Mouse (Mus musculus) hindbrain, postnatal 0 days (tissue): ENCODE measurements around the gene Grhl1. TPM values are rescaled to one million over a fixed set of nuclear protein-coding genes. Genes with fewer than 3 reads are reported as not detected.
A peak's percentile ranks its signal among the peaks of the same experiment; 100 is the strongest.

ENCODE experiments used
- ATAC-seq: fragments of 200-750 bp; cut with Nextera tagmentation; 2 replicates; pipeline ENCODE4 v1.8.0; 2017; ENCODE audit warnings: mild to moderate bottlenecking, moderate TSS enrichment, moderate library complexity
- DNase-seq: peaks from one replicate; pipeline ENCODE4 v3.0.0-alpha.2; 2015; ENCODE audit warnings: low spot score
- H3K27ac ChIP-seq: fragments of 300-500 bp; sonication (generic); 2 replicates; pipeline ENCODE4 v1.5.1; 2014; ENCODE audit warnings: mild to moderate bottlenecking
- H3K27me3 ChIP-seq: fragments of 300-500 bp; sonication (generic); 2 replicates; pipeline ENCODE4 v1.6.1; 2014; ENCODE audit warnings: low read length, mixed read lengths; ENCODE audit not compliant: insufficient read depth
- H3K36me3 ChIP-seq: fragments of 300-500 bp; sonication (generic); 2 replicates; pipeline ENCODE4 v1.6.1; 2014; ENCODE audit warnings: low read length, mixed read lengths; ENCODE audit not compliant: insufficient read depth
- H3K4me1 ChIP-seq: fragments of 300-500 bp; sonication (generic); 2 replicates; pipeline ENCODE4 v1.6.1; 2014; ENCODE audit warnings: antibody characterized with exemption, low read length, mixed read lengths; ENCODE audit not compliant: insufficient read depth
- H3K4me2 ChIP-seq: fragments of 300-500 bp; sonication (generic); 2 replicates; pipeline ENCODE4 v1.6.1; 2014; ENCODE audit warnings: low read depth, mild to moderate bottlenecking, low read length, moderate library complexity, mixed read lengths
- H3K4me3 ChIP-seq: fragments of 300-500 bp; sonication (generic); 2 replicates; pipeline ENCODE4 v1.5.1; 2014; ENCODE audit warnings: low read length
- H3K9ac ChIP-seq: fragments of 300-500 bp; sonication (generic); replicated peaks from 2 replicates; pipeline ENCODE4 v1.6.1; 2014; ENCODE audit warnings: mild to moderate bottlenecking, low read length, moderate library complexity, mixed read lengths
- H3K9me3 ChIP-seq: fragments of 300-500 bp; sonication (generic); 2 replicates; pipeline ENCODE4 v1.6.1; 2016; ENCODE audit warnings: low read length, mixed read lengths
- CTCF ChIP-seq: IDR thresholded peaks from 2 replicates; pipeline ENCODE4 v1.5.1; 2016; ENCODE audit warnings: antibody characterized with exemption, control low read depth, low read depth
- WGBS: fragments of 180-500 bp; shearing (Covaris S2); extraction: QIAGEN DNeasy Blood & Tissue Kit; methylation state at CpG from one replicate; pipeline ENCODE4 v1.1.7; 2014; 5-methylcytosine and 5-hydroxymethylcytosine counted together
- polyA plus RNA-seq: library from polyadenylated mRNA; unstranded; fragments of >200 nt; fragmentation: Nextera tagmentation; extraction: Ambion mirVana; gene quantifications from 2 replicates; pipeline ENCODE4 v1.2.1, GENCODE M21; 2015
- total RNA-seq: library from RNA; depleted of rRNA; stranded (reverse); fragments of >200 nt; gene quantifications from 2 replicates; pipeline ENCODE4 v1.2.3, GENCODE M21; 2014

Grhl1 gene
- total and polyA plus RNA-seq, 2 experiments from 2014 or later: 1.2 to 1.5 TPM

DNA sequence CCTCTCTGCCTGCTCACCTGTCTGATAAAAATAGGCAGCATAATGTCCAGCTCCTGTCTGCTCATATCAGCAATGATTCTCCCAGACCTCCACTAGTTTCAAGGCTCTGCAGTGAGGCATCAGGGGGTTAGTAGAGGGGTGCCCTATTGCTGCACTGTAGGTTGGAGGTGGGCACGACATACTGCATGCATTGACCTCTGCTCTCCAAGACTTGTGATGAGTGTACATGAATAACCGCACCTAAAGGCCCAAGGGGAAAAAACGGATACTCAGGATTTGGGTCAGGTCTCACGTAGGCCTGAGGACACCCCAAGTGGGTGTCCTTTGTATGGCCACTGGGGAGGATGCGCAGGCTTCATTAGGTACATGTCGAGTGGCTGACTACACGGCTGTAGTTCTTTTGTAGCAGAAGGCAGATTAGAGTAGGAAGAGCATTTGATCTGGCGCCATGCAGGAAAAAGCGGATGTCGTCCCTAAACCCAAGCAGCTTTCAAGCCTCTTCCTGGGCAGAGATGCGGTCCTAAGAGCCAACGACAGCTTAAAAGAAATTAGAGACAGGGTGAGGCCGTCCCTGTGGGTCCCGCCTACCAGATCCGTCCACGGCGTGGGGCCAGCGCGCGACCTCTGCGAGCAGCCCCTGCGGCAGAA lies 78.5 kb downstream of the Grhl1 start:
- peak overlapping the region; percentile 86 for H3K4me3 ChIP-seq
- no peak for TF ChIP-seq CTCF
- H3K4me2 ChIP-seq: peak overlapping the region; percentile 67
- peak overlapping the region; percentile 95; the same call in 1 of the 2 replicates for H3K9ac ChIP-seq
- H3K27ac ChIP-seq: peak overlapping the region; percentile 94
- H3K9me3 ChIP-seq: no peaks in the 10 kb centered on the region
- H3K27me3 ChIP-seq: no peaks in the 10 kb centered on the region
- H3K4me1 ChIP-seq: peaks cover 9% of the 10 kb centered on the region; the same call in 1 of the 2 replicates
- ATAC-seq: no peak
- peaks cover 12% of the 10 kb centered on the region; the same call in 1 of the 2 replicates for H3K36me3 ChIP-seq
- 3% methylated on average over 22 of the region's 22 CpGs for WGBS
- DNase-seq: no peak

DNA sequence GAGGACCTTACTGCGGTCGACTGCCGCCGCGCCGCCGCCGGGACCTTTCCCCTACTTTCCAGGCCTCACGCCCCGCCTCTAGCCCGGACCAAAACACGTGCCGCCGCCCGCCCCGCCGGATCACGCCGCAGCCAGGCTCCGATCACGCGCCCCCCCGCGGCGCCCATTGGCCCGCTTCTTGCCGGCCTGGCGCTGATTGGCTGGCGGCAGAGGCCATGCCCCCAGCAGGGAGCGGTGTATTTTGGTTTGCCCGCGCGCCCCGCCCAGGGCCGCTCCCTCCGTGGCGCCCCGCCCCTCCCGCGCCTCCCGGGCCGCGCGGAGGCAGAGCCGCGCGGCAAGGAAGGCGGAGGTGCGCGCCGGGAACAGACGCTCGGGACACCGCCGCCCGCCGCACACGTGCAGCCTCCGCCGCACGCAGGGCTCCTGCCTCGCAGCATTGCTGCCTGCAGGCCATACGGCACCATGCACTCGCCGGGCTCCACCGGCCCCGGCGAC lies 79.0 kb downstream of the Grhl1 start, which contains the start of gene Klf11:
Gene Klf11, plus strand, starts transcription at position 212 of the 495 bp plus-strand sequence.
- H3K4me1 ChIP-seq: peaks cover 9% of the 10 kb centered on the region; the same call in 1 of the 2 replicates
- H3K9me3 ChIP-seq: no peaks in the 10 kb centered on the region
- WGBS: 2% methylated on average over 63 of the region's 68 CpGs
- H3K9ac ChIP-seq: peak within 1 kb of the TSS; percentile 95
- H3K4me2 ChIP-seq: peak within 1 kb of the TSS; percentile 67
- TF ChIP-seq CTCF: no peak
- no peaks in the 10 kb centered on the region for H3K27me3 ChIP-seq
- H3K36me3 ChIP-seq: peaks cover 17% of the 10 kb centered on the region; the same call in 1 of the 2 replicates
- ATAC-seq (peak; percentile 94), DNase-seq (peak; percentile 98)
- peak within 1 kb of the TSS; percentile 86 for H3K4me3 ChIP-seq
- H3K27ac ChIP-seq: peak within 1 kb of the TSS; percentile 94

DNA sequence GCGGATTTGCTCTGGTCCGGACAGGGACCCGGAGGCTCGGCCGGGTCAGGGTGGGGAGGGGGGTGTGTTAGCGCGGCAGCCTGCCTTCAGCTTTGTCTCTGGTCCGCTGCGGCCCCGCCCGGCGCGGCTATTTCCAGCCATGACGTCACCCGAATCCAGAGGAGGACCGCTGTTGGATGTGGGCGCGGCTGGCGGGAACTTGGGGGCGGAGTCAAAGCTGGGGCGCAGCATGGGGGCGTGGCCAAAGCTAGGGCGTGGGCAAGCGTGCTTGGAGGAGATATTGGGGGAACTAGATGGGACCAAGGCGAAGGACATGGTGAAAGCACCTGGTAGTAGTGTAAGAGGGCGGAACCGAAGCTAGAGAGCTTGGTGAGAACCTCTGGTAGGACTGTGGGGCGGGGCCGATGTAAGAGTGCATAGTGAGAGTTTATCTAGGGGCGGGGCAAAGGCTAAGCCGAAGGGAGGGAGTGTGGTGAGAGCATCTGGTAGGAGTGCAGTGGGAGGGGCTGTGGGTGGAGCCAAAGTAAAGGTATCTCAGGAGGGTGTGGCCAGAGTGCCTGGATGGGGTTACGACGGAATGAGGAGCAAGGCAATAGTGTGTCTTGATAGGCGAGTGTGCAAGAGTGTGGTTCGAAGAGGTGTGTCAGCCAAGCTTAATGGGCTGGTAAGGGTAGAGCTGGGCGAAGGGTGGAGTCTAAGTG lies 79.7 kb downstream of the Grhl1 start:
- peak overlapping the region; percentile 67 for H3K4me2 ChIP-seq
- TF ChIP-seq CTCF: no peak
- H3K4me1 ChIP-seq: peaks cover 9% of the 10 kb centered on the region; the same call in 1 of the 2 replicates
- no peaks in the 10 kb centered on the region for H3K27me3 ChIP-seq
- ATAC-seq (peak; percentile 78), DNase-seq (peak; percentile 93)
- H3K9me3 ChIP-seq: no peaks in the 10 kb centered on the region
- 4% methylated on average over 36 of the region's 36 CpGs for WGBS
- H3K9ac ChIP-seq: peak overlapping the region; percentile 95
- peak overlapping the region; percentile 94 for H3K27ac ChIP-seq
- H3K36me3 ChIP-seq: peaks cover 19% of the 10 kb centered on the region; the same call in 1 of the 2 replicates
- peak overlapping the region; percentile 86 for H3K4me3 ChIP-seq

DNA sequence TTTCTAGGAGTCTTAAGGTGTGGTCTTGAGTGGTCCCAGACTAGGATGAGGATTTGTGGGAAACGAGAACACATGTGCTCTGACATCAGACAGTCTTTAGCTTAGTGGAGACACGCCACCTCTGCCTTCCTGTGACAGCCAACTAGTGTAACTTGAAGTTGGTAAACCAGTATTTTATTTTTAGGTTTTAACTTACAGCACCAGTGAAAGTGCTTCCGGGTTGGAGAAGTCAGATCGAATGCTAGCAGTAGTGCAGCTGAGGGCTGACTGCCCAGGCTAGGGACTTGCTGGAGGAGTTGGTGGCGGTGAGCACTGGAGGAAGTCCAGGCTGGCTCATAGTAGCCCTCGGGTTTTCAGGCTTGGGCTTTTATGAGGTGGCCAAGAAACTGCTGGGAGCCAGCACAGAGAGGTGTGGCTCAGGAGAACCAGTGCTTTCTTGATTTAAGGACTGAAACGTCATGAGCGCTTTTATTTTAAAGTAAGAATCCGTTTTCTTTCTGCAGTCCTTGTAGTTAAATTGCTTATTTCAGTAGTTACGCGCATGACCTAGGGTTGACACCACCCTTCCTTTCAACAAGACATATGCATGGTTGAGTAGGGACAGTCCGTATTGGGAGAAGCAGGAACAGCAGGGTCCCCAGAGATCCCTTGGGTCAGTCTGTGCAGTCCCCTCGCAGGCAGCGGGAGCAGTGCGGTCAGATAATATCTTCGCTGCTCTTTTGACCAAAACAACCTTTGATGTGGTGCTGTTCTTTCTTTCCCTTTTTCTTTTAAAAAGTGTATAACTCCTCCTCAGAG lies 82.2 kb downstream of the Grhl1 start:
- H3K4me1 ChIP-seq: peaks cover 9% of the 10 kb centered on the region; the same call in 1 of the 2 replicates

DNA sequence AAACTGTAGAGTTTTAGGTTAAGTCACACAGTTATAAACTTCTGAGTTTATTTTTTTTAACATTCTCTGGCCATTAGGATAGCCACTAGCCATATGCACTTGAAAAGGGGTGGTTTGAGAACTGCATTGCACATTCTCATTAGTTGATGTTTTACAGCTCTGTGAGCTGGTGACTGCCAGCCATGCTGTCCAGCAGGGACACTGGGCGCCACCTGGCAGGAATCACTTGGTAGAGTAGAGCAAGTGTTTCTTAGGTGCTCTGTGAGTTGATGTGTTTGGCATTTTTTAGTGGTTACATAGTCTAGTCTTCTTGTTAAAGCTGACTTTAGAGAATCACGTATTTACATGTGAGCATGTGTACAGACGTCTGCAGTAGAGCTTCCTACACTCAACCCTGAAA lies 84.4 kb downstream of the Grhl1 start:
- Histone ChIP-seq H3K9me3 (no peaks in the 10 kb centered on the region), H3K36me3 (peaks cover 28% of the 10 kb centered on the region; the same call in 1 of the 2 replicates), H3K9ac (no peak overlapping the region), H3K4me3 (no peak overlapping the region), H3K4me2 (peak overlapping the region; percentile 30), H3K27me3 (no peaks in the 10 kb centered on the region), H3K4me1 (peaks cover 5% of the 10 kb centered on the region; the same call in 1 of the 2 replicates), H3K27ac (no peak overlapping the region)
- DNase-seq (no peak), ATAC-seq (no peak)
- no peak; the same call in 1 of the 2 replicates for TF ChIP-seq CTCF
- WGBS: 52% methylated on average over 3 of the region's 3 CpGs

More for the DNA sequence above, 82.2 kb downstream of the Grhl1 start:
- H3K4me2 ChIP-seq: no peak overlapping the region
- 76% methylated on average over 16 of the region's 16 CpGs for WGBS
- no peak overlapping the region for H3K9ac ChIP-seq
- H3K27ac ChIP-seq: no peak overlapping the region
- H3K27me3 ChIP-seq: no peaks in the 10 kb centered on the region
- no peaks in the 10 kb centered on the region for H3K9me3 ChIP-seq
- DNase-seq (no peak), ATAC-seq (no peak)
- H3K36me3 ChIP-seq: peaks cover 19% of the 10 kb centered on the region; the same call in 1 of the 2 replicates
- H3K4me3 ChIP-seq: no peak overlapping the region
- TF ChIP-seq CTCF: no peak

DNA sequence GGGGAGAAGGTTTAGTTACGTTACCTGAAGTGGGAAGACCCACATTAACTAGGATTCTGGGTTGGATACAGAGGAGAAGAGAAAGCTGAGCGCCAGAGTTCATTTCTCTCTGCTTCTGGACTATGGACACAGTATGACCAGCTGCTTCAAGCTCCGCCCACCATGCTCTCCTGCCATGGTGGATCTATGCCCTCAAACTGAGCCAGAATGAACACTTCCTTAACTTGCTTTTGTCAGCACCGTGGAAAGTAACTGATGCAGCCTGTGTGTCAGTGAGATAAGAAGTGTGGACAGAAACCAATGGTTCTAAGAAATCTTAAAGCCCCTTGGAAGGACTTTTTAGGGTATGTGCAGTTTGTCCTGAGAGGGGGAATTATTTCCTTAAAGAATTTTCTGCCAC lies 86.9 kb downstream of the Grhl1 start:
- WGBS: 88% methylated on average over 4 of the region's 4 CpGs

More for the DNA sequence above, 86.9 kb downstream of the Grhl1 start:
- H3K4me3 ChIP-seq: no peak overlapping the region
- H3K4me1 ChIP-seq: no peaks in the 10 kb centered on the region; the same call in 1 of the 2 replicates
- peaks cover 28% of the 10 kb centered on the region; the same call in 1 of the 2 replicates for H3K36me3 ChIP-seq
- no peak for DNase-seq
- no peak overlapping the region for H3K27ac ChIP-seq
- no peaks in the 10 kb centered on the region for H3K27me3 ChIP-seq
- no peak overlapping the region for H3K9ac ChIP-seq
- no peak for ATAC-seq
- no peaks in the 10 kb centered on the region for H3K9me3 ChIP-seq
- no peak for TF ChIP-seq CTCF
- no peak overlapping the region for H3K4me2 ChIP-seq
